Mouse (Mus musculus) kidney, embryonic 16.5 days (tissue): Measurements from ENCODE around the gene Proz. TPM values are rescaled to one million over a fixed set of nuclear protein-coding genes. Genes with fewer than 3 reads are reported as not detected.

Experiments
- ATAC-seq: fragments of 200-750 bp; cut with Nextera tagmentation; 2 replicates; pipeline ENCODE4 v1.8.0; 2017; ENCODE audit warnings: moderate TSS enrichment; ENCODE audit not compliant: low FRiP score, low TSS enrichment
- H3K27ac ChIP-seq: fragments of 300-500 bp; sonication (generic); 2 replicates; pipeline ENCODE4 v1.5.1; 2014; ENCODE audit warnings: low read length
- H3K27me3 ChIP-seq: fragments of 300-500 bp; sonication (generic); 2 replicates; pipeline ENCODE4 v1.6.1; 2014; ENCODE audit warnings: low read length, control low read depth, mixed read lengths; ENCODE audit not compliant: insufficient read depth
- H3K36me3 ChIP-seq: fragments of 300-500 bp; sonication (generic); 2 replicates; pipeline ENCODE4 v1.6.1; 2014; ENCODE audit warnings: low read length, control low read depth, mixed read lengths; ENCODE audit not compliant: insufficient read depth
- H3K4me1 ChIP-seq: fragments of 300-500 bp; sonication (generic); 2 replicates; pipeline ENCODE4 v1.6.1; 2014; ENCODE audit warnings: low read length, control low read depth, mixed read lengths; ENCODE audit not compliant: insufficient read depth
- H3K4me2 ChIP-seq: fragments of 300-500 bp; sonication (generic); replicated peaks from 2 replicates; pipeline ENCODE4 v1.6.1; 2014; ENCODE audit warnings: low read depth, low read length
- H3K4me3 ChIP-seq: fragments of 300-500 bp; sonication (generic); 2 replicates; pipeline ENCODE4 v1.5.1; 2014; ENCODE audit warnings: mild to moderate bottlenecking, low read length
- H3K9ac ChIP-seq: fragments of 300-500 bp; sonication (generic); replicated peaks from 2 replicates; pipeline ENCODE4 v1.6.1; 2014; ENCODE audit warnings: low read length
- H3K9me3 ChIP-seq: fragments of 300-500 bp; sonication (generic); 2 replicates; pipeline ENCODE4 v1.6.1; 2016; ENCODE audit warnings: low read length, control low read depth
- whole genome bisulfite sequencing: fragments of 180-500 bp; shearing (Covaris S2); extraction: QIAGEN DNeasy Blood & Tissue Kit; methylation state at CpG from one replicate; pipeline ENCODE4 v1.1.7; 2014; 5-methylcytosine and 5-hydroxymethylcytosine counted together
- polyA plus RNA-seq: library from polyadenylated mRNA; unstranded; fragments of >200 nt; fragmentation: Nextera tagmentation; extraction: Ambion mirVana; gene quantifications from 2 replicates; pipeline ENCODE4 v1.2.1, GENCODE M21; 2015

Proz gene
- polyA plus RNA-seq, 1 experiment from 2014 or later: 1.8 TPM

GRCm38 (mm10) chr8:13120882-13121665 lies 60.4 kb downstream of the Proz start:
- Histone ChIP-seq H3K9ac (no peak overlapping the region), H3K4me1 (no peaks in the 10 kb centered on the region), H3K4me3 (no peak overlapping the region), H3K27ac (no peak overlapping the region), H3K36me3 (peaks cover 45% of the 10 kb centered on the region), H3K9me3 (no peaks in the 10 kb centered on the region), H3K4me2 (no peak overlapping the region), H3K27me3 (no peaks in the 10 kb centered on the region)
- 92% methylated on average over 7 of the region's 7 CpGs for WGBS
- ATAC-seq: no peak

GRCm38 (mm10) chr8:13122887-13123421 lies 62.2 kb downstream of the Proz start:
- Histone ChIP-seq H3K9me3 (no peaks in the 10 kb centered on the region), H3K36me3 (peaks cover 57% of the 10 kb centered on the region), H3K4me3 (no peak overlapping the region), H3K9ac (no peak overlapping the region), H3K27me3 (no peaks in the 10 kb centered on the region), H3K27ac (no peak overlapping the region), H3K4me2 (no peak overlapping the region), H3K4me1 (no peaks in the 10 kb centered on the region)
- 91% methylated on average over 7 of the region's 7 CpGs for WGBS
- no peak for ATAC-seq

- Histone ChIP-seq H3K36me3 (peaks cover 60% of the 10 kb centered on the region), H3K9ac (no peak overlapping the region), H3K27ac (no peak overlapping the region), H3K27me3 (no peaks in the 10 kb centered on the region), H3K4me1 (no peaks in the 10 kb centered on the region), H3K4me2 (no peak overlapping the region), H3K9me3 (no peaks in the 10 kb centered on the region), H3K4me3 (no peak overlapping the region)
- no peak for ATAC-seq
- WGBS: 92% methylated on average over 8 of the region's 8 CpGs
Observed at GRCm38 (mm10) chr8:13124897-13125296, 64.2 kb downstream of the Proz start.

Other genes with a start within 250 kb of the Proz start
- gene Mcf2l, start 187.1 kb upstream of the Proz start, polyA plus RNA-seq: 21.5 and 24.1 TPM in 2 replicates
- gene F7, start 34.9 kb upstream of the Proz start, polyA plus RNA-seq: 0.15 and 0.19 TPM in 2 replicates
- 3.9 and 4.0 TPM in 2 replicates for gene F10, start 23.6 kb upstream of the Proz start, polyA plus RNA-seq
- 46.5 and 49.9 TPM in 2 replicates for gene Pcid2, start 44.5 kb downstream of the Proz start, polyA plus RNA-seq
- gene Cul4a, start 44.7 kb downstream of the Proz start, polyA plus RNA-seq: 109 and 113 TPM in 2 replicates
- gene Lamp1, start 98.2 kb downstream of the Proz start, polyA plus RNA-seq: 308 and 374 TPM in 2 replicates
- 22.5 and 23.6 TPM in 2 replicates for gene Grtp1, start 139.7 kb downstream of the Proz start, polyA plus RNA-seq
- gene Adprhl1, start 193.2 kb downstream of the Proz start, polyA plus RNA-seq: 0.16 and 0.46 TPM in 2 replicates
- 29.2 and 29.4 TPM in 2 replicates for gene Dcun1d2, start 227.2 kb downstream of the Proz start, polyA plus RNA-seq
- 55.8 and 56.2 TPM in 2 replicates for gene Tmco3, start 227.3 kb downstream of the Proz start, polyA plus RNA-seq